Mouse (Mus musculus): ENCODE data around the gene Dad1. TPM values are rescaled to one million over a fixed set of nuclear protein-coding genes. Genes with fewer than 3 reads are reported as not detected.
A peak's percentile ranks its signal among the peaks of the same experiment; 100 is the strongest.

Gene Dad1
- polyA plus RNA-seq, 1 experiment from 2014 or later, result 309 TPM

GRCm38 (mm10) chr14:54259003-54259721, 5.3 kb upstream of the Dad1 start:
- Histone ChIP-seq H3K27me3 (replicated peaks; ENCODE audit: control insufficient read depth, insufficient read depth, low read length) (no peaks in the 10 kb centered on the region), H3K36me3 (ENCODE audit: control insufficient read depth, insufficient read depth, low read length) (peaks cover 3% of the 10 kb centered on the region; the same call in 1 of the 2 replicates), H3K9me3 (ENCODE audit: control insufficient read depth, low read length) (no peaks in the 10 kb centered on the region), H3K4me3 (ENCODE audit: low read depth, low read length) (peak overlapping the region; percentile 65), H3K4me1 (replicated peaks; ENCODE audit: control insufficient read depth, insufficient read depth, low read length) (peaks cover 16% of the 10 kb centered on the region), H3K27ac (ENCODE audit: low read depth, low read length) (peak overlapping the region; percentile 46; the same call in 1 of the 2 replicates), H3K9ac (ENCODE audit: low read depth, low read length) (peak overlapping the region; percentile 68), H3K4me2 (peak overlapping the region; percentile 90)
- 1% methylated on average over 35 of the region's 35 CpGs for WGBS
- DNase-seq (ENCODE audit: low spot score) (peak; percentile 96), ATAC-seq (replicated peaks; ENCODE audit: low FRiP score) (peak; percentile 91)

- DNase-seq (ENCODE audit: low spot score) (peak; percentile 28), ATAC-seq (replicated peaks; ENCODE audit: low FRiP score) (no peak)
- Histone ChIP-seq H3K4me3 (ENCODE audit: low read depth, low read length) (no peak overlapping the region), H3K9me3 (ENCODE audit: control insufficient read depth, low read length) (no peaks in the 10 kb centered on the region), H3K27me3 (replicated peaks; ENCODE audit: control insufficient read depth, insufficient read depth, low read length) (no peaks in the 10 kb centered on the region), H3K36me3 (ENCODE audit: control insufficient read depth, insufficient read depth, low read length) (no peaks in the 10 kb centered on the region), H3K9ac (ENCODE audit: low read depth, low read length) (no peak overlapping the region), H3K27ac (ENCODE audit: low read depth, low read length) (no peak overlapping the region), H3K4me1 (replicated peaks; ENCODE audit: control insufficient read depth, insufficient read depth, low read length) (peaks cover 16% of the 10 kb centered on the region), H3K4me2 (peak overlapping the region; percentile 90)
- 60% methylated on average over 7 of the region's 7 CpGs for WGBS
These were observed 4.3 kb upstream of the Dad1 start for GRCm38 (mm10) chr14:54258131-54258670.

GRCm38 (mm10) chr14:54254670-54255202, 832 bp upstream of the Dad1 start:
- ATAC-seq (replicated peaks; ENCODE audit: low FRiP score), result no peak
- DNase-seq (ENCODE audit: low spot score), result no peak
- H3K36me3 ChIP-seq (ENCODE audit: control insufficient read depth, insufficient read depth, low read length), result no peaks in the 10 kb centered on the region
- 52% methylated on average over 12 of the region's 12 CpGs for WGBS
- peak overlapping the region; percentile 90 for H3K4me3 ChIP-seq (ENCODE audit: low read depth, low read length)
- no peak overlapping the region; the same call in 1 of the 2 replicates for H3K27ac ChIP-seq (ENCODE audit: low read depth, low read length)
- H3K9me3 ChIP-seq (ENCODE audit: control insufficient read depth, low read length), result no peaks in the 10 kb centered on the region
- no peaks in the 10 kb centered on the region for H3K27me3 ChIP-seq (replicated peaks; ENCODE audit: control insufficient read depth, insufficient read depth, low read length)
- H3K4me2 ChIP-seq, result peak overlapping the region; percentile 83
- H3K9ac ChIP-seq (ENCODE audit: low read depth, low read length), result peak overlapping the region; percentile 83; the same call in 1 of the 2 replicates
- H3K4me1 ChIP-seq (replicated peaks; ENCODE audit: control insufficient read depth, insufficient read depth, low read length), result peaks cover 25% of the 10 kb centered on the region

- no peak overlapping the region for H3K4me2 ChIP-seq
- 66% methylated on average over 4 of the region's 4 CpGs for WGBS
- no peaks in the 10 kb centered on the region for H3K9me3 ChIP-seq (ENCODE audit: control insufficient read depth, low read length)
- no peak for ATAC-seq (replicated peaks; ENCODE audit: low FRiP score)
- H3K36me3 ChIP-seq (ENCODE audit: control insufficient read depth, insufficient read depth, low read length), result peaks cover 14% of the 10 kb centered on the region
- no peak overlapping the region for H3K4me3 ChIP-seq (ENCODE audit: low read depth, low read length)
- no peak overlapping the region for H3K9ac ChIP-seq (ENCODE audit: low read depth, low read length)
- H3K27ac ChIP-seq (ENCODE audit: low read depth, low read length), result no peak overlapping the region
- peaks cover 17% of the 10 kb centered on the region for H3K4me1 ChIP-seq (replicated peaks; ENCODE audit: control insufficient read depth, insufficient read depth, low read length)
- no peaks in the 10 kb centered on the region for H3K27me3 ChIP-seq (replicated peaks; ENCODE audit: control insufficient read depth, insufficient read depth, low read length)
- no peak for DNase-seq (ENCODE audit: low spot score)
These were observed 3.8 kb downstream of the Dad1 start for GRCm38 (mm10) chr14:54250122-54250521.

- H3K4me3 ChIP-seq (ENCODE audit: low read depth, low read length), result no peak overlapping the region
- DNase-seq (ENCODE audit: low spot score) (no peak), ATAC-seq (replicated peaks; ENCODE audit: low FRiP score) (no peak)
- no peak overlapping the region for H3K9ac ChIP-seq (ENCODE audit: low read depth, low read length)
- H3K27ac ChIP-seq (ENCODE audit: low read depth, low read length), result no peak overlapping the region
- H3K9me3 ChIP-seq (ENCODE audit: control insufficient read depth, low read length), result no peaks in the 10 kb centered on the region
- peaks cover 17% of the 10 kb centered on the region for H3K4me1 ChIP-seq (replicated peaks; ENCODE audit: control insufficient read depth, insufficient read depth, low read length)
- H3K36me3 ChIP-seq (ENCODE audit: control insufficient read depth, insufficient read depth, low read length), result peaks cover 17% of the 10 kb centered on the region
- no peak overlapping the region for H3K4me2 ChIP-seq
- WGBS, result 71% methylated on average over 9 of the region's 9 CpGs
- no peaks in the 10 kb centered on the region for H3K27me3 ChIP-seq (replicated peaks; ENCODE audit: control insufficient read depth, insufficient read depth, low read length)
These were observed 4.6 kb downstream of the Dad1 start for GRCm38 (mm10) chr14:54249326-54249725.

GRCm38 (mm10) chr14:54246232-54246631, 7.7 kb downstream of the Dad1 start:
- WGBS, result 88% methylated on average over 3 of the region's 3 CpGs
- Histone ChIP-seq H3K4me3 (ENCODE audit: low read depth, low read length) (no peak overlapping the region), H3K4me2 (no peak overlapping the region), H3K9ac (ENCODE audit: low read depth, low read length) (no peak overlapping the region), H3K4me1 (replicated peaks; ENCODE audit: control insufficient read depth, insufficient read depth, low read length) (peaks cover 6% of the 10 kb centered on the region), H3K9me3 (ENCODE audit: control insufficient read depth, low read length) (no peaks in the 10 kb centered on the region), H3K27me3 (replicated peaks; ENCODE audit: control insufficient read depth, insufficient read depth, low read length) (no peaks in the 10 kb centered on the region), H3K36me3 (ENCODE audit: control insufficient read depth, insufficient read depth, low read length) (peaks cover 36% of the 10 kb centered on the region), H3K27ac (ENCODE audit: low read depth, low read length) (no peak overlapping the region)
- no peak for ATAC-seq (replicated peaks; ENCODE audit: low FRiP score)
- no peak for DNase-seq (ENCODE audit: low spot score)

GRCm38 (mm10) chr14:54244183-54244582, 9.7 kb downstream of the Dad1 start:
- Histone ChIP-seq H3K27ac (ENCODE audit: low read depth, low read length) (no peak overlapping the region), H3K36me3 (ENCODE audit: control insufficient read depth, insufficient read depth, low read length) (peaks cover 40% of the 10 kb centered on the region)
- no peak for ATAC-seq (replicated peaks; ENCODE audit: low FRiP score)

GRCm38 (mm10) chr14:54240542-54240941, 13.4 kb downstream of the Dad1 start:
- WGBS, result 86% methylated on average over 5 of the region's 5 CpGs
- Histone ChIP-seq H3K36me3 (ENCODE audit: control insufficient read depth, insufficient read depth, low read length) (peaks cover 30% of the 10 kb centered on the region), H3K9me3 (ENCODE audit: control insufficient read depth, low read length) (no peaks in the 10 kb centered on the region), H3K4me3 (ENCODE audit: low read depth, low read length) (no peak overlapping the region), H3K27me3 (replicated peaks; ENCODE audit: control insufficient read depth, insufficient read depth, low read length) (no peaks in the 10 kb centered on the region), H3K9ac (ENCODE audit: low read depth, low read length) (no peak overlapping the region), H3K27ac (ENCODE audit: low read depth, low read length) (no peak overlapping the region), H3K4me2 (no peak overlapping the region), H3K4me1 (replicated peaks; ENCODE audit: control insufficient read depth, insufficient read depth, low read length) (no peaks in the 10 kb centered on the region)
- no peak for ATAC-seq (replicated peaks; ENCODE audit: low FRiP score)
- DNase-seq (ENCODE audit: low spot score), result no peak

More at GRCm38 (mm10) chr14:54244183-54244582, 9.7 kb downstream of the Dad1 start:
- 70% methylated on average over 3 of the region's 3 CpGs for WGBS
- Histone ChIP-seq H3K9ac (ENCODE audit: low read depth, low read length) (no peak overlapping the region), H3K4me2 (no peak overlapping the region), H3K9me3 (ENCODE audit: control insufficient read depth, low read length) (no peaks in the 10 kb centered on the region), H3K4me3 (ENCODE audit: low read depth, low read length) (no peak overlapping the region), H3K27me3 (replicated peaks; ENCODE audit: control insufficient read depth, insufficient read depth, low read length) (no peaks in the 10 kb centered on the region), H3K4me1 (replicated peaks; ENCODE audit: control insufficient read depth, insufficient read depth, low read length) (peaks cover 3% of the 10 kb centered on the region; the same call in 1 of the 2 replicates)
- no peak for DNase-seq (ENCODE audit: low spot score)
